Mouse (Mus musculus) myocyte (in vitro differentiated cells): ENCODE results near the gene Hsd11b1.

Experiments
- E2F4 ChIP-seq: IDR thresholded peaks from one replicate; pipeline ENCODE4 v1.6.1; 2011; ENCODE audit warnings: mild to moderate bottlenecking, control low read depth, moderate library complexity; ENCODE audit not compliant: insufficient read depth
- MAX ChIP-seq: IDR thresholded peaks from one replicate; pipeline ENCODE4 v1.6.1; 2011; ENCODE audit warnings: low read depth, mild to moderate bottlenecking, control low read depth
- POLR2A ChIP-seq: IDR thresholded peaks from one replicate; pipeline ENCODE4 v1.6.1; 2011; ENCODE audit warnings: low read depth, mild to moderate bottlenecking, control low read depth, moderate library complexity; ENCODE audit not compliant: insufficient read length
- TCF12 ChIP-seq: IDR thresholded peaks from one replicate; pipeline ENCODE4 v1.6.1; 2011; ENCODE audit warnings: mild to moderate bottlenecking, control low read depth; ENCODE audit not compliant: poor library complexity, insufficient read depth, severe bottlenecking
- USF1 ChIP-seq: IDR thresholded peaks from one replicate; pipeline ENCODE4 v1.6.1; 2011; ENCODE audit warnings: low read depth, mild to moderate bottlenecking, control low read depth, moderate library complexity

DNA sequence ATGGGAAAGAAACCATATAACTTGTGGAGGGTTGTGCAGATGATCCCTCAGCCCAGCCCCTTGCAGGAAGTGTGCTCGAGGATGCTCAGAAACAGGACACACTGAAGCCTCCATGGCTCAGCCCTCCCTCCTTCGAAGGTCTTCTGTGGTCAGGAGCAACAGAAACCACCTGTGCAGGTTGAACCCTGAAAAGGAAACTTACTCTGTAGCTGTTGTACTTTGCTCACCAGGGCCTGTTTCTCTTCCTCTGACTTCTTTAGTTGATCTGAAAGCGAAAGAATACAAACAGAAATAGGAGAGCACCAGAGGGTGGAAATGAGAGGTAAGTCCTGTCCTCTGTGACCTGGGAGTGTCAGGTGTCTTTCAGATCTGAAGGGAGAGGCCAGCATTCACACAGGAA, 82.8 kb downstream of the Hsd11b1 start:
- TF ChIP-seq POLR2A (no peak), E2F4 (no peak), TCF12 (no peak), MAX (no peak), USF1 (no peak)
